Mouse (Mus musculus) skeletal muscle tissue, adult 2 months (tissue): ENCODE data around the gene Baat.
A peak's percentile ranks its signal among the peaks of the same experiment; 100 is the strongest.
"Not testable (repeated sequence)": the region's sequence is repeated elsewhere in the genome, so short reads cannot be mapped to it uniquely, and the experiment has no call there.

Source experiments
- DNase-seq: peaks from one replicate; pipeline ENCODE4 v3.0.0-alpha.2; 2012; ENCODE audit warnings: low read depth, low spot score

Baat gene

DNA sequence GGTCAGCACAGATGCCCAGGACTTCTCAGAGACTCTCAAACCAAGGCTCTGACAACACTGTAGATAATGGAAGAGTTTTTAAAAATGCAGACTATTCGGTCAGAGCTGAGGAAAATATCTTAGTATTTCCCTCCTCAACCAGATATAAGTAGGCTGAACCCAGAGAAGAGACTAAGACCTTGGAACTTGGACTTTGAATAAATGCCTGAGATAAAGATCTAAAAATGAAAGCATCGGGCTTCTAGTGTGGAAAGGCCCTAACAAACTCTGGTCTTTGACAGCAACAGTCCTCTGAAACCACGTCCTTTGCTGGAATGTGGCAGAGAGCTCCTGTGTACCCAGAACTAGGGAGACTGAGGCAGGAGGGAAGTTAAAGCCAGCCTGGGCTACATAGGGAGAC lies at the start of gene Baat:
Gene Baat (minus strand): TSS at position 172 of the 400 bp plus-strand sequence.
- DNase-seq: no peak

DNA sequence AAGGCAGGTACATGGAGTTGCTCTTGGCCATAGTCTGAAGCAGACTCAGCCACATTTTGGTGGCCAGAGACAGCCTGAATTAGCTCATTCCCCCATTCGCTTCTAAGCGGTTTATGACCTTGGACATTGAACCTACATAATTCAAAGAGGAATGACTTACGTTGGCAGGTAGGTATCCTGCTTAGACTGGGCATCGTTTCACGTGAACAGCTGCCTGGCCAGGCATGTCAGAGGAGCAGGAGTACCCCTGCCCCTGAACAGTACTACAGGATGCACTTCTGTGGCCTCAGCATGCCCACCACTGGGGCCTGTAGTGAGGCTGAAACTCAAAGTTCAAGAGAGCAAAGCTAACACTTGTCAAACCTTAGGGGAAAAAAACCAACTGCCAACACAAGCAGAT lies 47.0 kb upstream of the Baat start:
- DNase-seq: no peak

DNA sequence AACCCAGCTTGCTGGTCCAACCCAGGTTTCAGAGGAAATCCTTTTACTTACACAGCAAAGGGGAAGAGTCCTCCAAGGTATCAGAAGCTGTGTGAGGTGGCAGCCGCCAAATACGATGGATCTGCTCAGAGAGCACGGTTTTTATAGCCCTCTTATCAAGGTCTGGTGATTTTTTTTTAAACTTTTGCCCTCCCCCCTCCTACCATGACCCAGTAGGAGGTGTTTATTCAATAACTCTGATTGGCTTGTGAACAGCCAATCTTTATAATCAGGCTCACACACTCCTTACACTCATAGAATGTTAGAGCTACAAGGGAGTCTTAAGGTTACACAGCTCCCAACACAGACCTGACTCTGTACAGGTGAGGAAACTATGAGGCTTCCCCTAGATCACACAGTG lies 43.0 kb upstream of the Baat start, which contains the start of gene Aldob:
Gene Aldob (minus strand): TSS at position 164 of the 400 bp plus-strand sequence.
- no peak for DNase-seq

DNA sequence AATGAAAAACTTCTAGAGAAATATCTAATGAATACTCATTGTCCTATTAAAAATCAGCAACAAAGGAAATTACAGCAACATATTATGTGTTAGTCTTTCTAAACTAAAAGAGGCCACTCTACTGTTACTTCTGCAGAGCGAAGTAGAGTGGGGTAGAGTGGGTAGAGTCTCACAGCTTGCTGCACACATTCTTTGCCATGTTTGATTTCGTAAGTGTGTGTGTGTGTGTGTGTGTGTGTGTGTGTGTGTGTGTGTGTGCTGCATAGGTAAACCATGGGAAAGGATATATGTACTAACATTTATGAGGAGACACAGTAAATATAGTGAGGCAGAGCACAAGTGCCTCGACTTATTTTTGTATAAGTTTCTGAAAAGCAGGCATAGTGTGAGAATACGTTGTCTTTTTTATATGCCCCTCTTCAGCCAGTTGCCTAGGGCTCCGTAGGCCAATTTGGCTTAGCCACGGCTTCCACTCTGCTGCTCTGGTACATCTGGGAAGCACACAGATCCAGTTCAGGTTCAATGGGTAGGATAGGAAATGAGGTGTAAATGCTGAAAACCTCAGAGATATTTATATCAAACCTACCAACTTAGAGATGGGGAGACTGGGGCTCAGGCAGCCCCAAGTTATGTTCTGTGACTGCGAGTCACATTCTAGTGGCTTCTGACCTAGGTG lies 41.3 kb upstream of the Baat start:
- no peak for DNase-seq

DNA sequence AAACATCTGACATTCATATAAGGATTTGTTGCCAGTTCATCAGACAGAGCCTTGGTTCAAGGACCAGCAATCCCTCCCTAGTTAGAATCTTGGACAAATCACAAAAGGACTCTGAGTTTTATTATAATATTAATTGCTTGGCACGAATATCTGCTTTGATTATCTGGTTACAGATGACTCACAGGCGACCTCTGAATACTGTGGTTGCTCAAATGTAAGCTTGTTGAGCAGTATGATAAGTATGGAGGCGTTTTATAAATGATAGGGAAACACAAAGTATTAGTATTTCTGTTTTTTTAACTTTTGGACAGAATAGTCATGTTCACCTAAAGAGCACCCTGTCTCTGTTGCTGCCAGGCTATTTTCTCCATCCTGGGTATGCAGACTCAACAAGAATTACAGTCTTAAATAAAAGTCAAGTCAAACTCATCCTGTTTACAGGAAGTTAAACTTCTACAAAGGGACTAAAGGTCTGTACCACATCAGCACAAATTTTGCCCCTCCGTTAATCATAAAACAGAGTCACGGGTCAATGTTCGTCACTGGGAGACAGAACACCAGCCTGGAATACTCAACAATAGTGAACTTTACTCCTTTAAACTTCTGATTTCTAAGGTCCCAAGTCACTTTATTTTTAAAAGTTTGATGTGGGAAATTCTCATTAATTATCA lies 40.7 kb upstream of the Baat start:
- DNase-seq: no peak

DNA sequence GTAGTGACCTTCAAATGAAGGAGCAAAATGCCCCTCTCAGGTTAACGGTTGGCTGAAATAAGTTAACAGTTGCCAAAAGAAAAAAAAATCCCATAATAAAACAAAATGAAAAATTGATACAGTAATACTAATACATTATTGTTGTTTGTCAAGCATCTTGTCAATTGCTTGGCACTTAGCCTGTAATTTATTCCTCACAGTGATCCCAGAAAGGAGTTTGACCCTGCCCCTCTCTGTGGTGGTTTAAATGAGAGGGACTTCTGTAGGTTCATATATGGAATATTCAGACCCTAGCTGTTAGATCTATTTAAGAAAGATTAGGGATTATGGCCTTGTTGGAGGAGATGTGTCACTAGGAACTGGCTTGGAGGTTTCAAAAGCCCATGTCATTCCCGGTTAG lies 39.7 kb upstream of the Baat start:
- DNase-seq: no peak

DNA sequence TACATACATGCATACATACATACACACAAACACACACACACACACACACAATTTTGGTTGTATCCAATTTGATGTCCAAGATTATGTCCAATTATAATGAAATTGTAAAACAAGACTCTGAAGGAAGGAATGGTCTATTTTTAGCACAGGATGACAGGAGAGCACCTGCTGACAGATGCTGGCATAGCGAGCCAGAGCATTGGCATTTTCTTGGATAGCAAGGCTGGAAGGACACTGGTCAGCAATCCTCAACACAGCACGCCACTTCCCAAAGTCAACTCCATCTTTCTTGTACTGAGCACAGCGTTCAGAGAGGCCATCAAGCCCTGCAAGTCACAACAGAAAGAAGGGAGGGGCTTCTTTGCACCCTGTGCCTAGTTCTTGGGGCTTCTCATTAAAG lies 34.6 kb upstream of the Baat start:
- peak; percentile 30 for DNase-seq

DNA sequence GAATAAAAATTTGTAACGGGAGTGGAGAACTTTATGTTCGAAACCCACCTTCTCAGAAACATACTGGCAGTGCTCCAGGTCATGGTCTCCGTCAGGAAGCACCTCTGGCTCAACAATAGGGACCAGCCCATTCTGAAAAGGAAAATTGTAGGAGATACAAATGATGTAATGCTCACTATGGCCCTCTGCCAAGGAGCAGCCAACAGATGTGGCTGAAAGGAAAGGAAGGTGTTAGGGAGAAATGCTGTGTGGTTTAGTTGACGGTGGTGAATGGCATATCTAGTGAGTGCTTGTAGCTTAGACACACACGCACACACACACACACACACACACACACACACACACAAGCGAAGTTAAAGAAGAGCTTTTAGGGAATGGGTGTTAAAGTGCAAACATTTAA lies 33.3 kb upstream of the Baat start:
- no peak for DNase-seq

DNA sequence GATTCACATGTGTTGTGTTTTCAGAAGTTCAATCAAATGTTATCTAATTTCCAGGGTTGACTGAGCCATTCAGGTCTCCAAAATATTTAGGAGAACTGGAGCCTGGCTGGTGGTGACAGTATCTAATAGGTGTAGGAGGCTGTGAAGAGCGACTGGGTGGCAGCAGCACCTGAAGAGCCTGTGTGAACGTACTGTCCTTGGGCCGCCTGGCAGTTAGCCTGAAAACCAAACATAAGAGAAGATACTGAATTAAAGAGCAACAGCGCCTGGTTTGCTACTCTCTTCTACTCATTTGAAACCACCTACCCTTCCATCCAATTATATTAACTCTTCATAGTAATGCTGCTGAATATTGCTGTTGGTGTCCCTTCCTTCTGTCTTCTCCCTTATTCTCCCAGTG lies 30.3 kb upstream of the Baat start:
- no peak for DNase-seq

DNA sequence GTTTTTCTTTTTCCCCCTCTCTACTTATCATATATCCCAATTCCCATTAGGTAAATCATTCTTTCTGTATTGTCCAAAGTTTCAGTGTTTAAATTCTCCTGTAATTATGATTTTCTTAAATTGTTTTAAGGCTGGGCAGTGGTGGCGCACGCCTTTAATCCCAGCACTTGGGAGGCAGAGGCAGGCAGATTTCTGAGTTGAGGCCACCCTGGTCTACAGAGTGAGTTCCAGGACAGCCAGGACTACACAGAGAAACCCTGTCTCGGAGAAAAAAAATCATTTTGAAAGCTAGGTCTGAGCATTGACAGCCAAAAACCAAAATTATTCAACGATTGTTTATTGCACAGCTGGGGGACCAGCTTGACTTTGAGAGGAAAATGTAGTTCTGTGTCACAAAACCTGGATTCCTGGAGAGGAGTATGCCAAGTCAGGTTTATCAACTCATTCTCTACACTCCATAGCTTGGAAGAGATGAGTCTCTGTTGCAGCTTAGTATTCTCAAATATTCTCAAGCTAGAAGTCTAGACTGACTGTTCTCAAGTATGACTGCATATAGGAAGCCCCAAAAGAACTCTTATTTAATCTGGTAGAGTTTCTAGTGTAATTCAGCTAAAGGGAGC lies 29.4 kb upstream of the Baat start:
- DNase-seq: no peak

DNA sequence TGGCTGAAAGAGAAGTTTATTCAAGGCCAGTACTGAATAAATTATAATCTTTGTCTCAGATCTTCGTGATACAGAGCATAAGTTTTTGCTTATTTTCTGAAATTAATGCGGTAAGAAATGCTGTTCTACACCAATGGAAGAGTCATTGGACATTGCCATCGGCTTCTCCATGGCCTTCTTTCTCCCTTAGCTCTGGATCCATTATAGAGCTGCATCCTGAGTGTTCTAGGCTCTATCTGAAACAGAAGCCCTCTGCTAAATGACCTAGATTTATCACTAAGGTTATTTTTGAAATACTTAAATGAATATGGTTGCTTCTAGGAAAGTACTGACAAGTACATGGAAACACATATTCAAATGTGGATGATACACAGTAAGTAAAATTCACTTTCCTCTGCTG lies 28.7 kb upstream of the Baat start:
- no peak for DNase-seq

DNA sequence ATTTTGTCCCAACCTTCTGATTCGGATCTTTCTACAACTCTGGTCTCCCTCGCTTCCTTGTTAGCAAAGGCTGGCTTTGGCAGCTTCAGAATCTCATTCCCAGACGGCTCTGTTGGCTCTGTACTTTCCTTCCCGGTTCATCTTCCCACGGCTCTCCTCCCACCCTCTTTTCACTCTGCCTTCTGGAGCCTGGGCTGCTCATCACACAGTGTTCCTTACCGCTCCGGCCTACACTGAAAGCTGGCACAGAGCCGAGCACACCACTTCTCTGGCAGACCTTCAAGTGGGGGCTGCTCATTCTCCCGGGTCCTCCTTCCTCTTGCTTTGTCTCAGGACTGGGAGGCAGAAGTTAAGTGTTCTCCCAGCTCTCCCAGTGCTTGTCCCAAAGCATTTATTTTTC lies 16.2 kb upstream of the Baat start:
- no peak for DNase-seq

DNA sequence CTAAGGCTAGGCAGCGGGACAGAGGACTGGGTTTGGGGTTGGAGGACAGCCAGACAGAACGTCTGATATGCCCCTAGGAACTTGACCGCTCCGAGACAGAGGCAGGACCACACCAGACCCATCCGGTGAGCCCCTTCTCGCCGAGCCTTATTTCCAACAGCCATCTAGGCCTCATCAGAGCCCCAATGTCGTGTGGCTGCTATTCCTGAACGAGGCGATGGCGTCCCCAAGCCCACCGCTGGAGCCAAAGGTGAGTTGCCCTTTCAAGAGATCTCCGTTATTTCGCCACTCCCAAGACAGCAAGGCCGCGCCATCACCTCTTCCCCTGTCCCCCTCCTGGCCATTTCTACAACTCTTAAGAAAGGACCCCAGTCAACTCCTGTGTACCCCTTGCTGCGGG lies 15.0 kb upstream of the Baat start:
- no peak for DNase-seq

DNA sequence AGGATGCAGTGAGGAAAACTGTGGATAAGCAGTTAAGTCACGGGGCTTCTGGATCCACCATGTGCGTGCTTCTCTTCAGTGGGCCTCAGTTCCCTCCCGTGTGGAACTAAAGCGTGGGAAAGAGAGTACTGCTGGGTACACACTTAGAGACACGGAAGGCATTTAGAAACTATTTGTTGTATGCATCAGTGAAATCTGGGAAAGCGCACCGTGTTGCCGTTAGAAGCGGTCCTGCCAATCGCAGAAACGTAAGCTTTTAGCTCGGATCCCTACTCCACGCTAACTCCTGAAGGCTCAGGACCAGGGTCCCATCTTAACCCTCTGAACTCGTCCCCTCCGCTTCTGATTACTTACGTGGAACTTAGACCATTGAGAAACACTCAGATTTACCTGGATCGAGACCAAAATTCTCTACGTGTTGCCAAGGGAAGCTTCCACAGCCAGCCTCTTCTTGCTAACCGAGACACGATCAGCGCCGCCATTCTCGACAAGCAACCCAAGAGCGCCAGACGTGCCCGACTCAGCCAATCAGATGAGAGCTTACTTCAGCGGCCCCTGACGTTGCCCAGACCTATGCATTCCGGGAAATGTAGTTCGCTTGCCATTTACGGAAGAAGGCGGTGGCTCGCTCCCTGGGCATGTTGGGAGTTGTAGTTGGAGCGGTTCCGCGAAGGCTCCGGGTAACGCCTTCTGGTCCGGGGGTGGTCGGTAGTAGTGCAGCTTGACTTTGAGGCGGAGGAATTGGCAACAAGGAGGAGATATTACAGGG lies 14.4 kb upstream of the Baat start, which contains the start of the genes Mrpl50 and Zfp189:
Gene Mrpl50 (minus strand): TSS at position 522 of the 769 bp plus-strand sequence.
Gene Zfp189 (plus strand): TSS at position 605 of the 769 bp plus-strand sequence.
- peak; percentile 96 for DNase-seq

DNA sequence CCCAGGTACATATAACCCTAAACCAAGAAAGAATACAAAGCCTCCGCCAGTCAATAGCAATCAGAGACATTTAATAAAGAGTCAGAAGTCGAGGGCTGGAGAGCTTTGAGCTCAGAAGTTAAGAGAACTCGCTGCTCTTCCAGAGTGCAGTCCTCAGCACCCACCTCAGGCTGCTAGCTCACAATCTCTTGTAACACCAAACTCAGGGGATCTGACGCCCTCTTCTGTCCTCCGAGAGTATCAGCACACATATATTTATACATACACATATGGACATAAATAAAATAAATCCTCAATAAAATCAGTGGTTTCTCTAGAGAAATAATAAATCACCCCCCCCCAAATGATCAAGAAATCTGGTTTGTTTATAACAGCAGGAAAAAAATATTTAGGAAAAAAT lies 13.1 kb upstream of the Baat start:
- DNase-seq: no peak

DNA sequence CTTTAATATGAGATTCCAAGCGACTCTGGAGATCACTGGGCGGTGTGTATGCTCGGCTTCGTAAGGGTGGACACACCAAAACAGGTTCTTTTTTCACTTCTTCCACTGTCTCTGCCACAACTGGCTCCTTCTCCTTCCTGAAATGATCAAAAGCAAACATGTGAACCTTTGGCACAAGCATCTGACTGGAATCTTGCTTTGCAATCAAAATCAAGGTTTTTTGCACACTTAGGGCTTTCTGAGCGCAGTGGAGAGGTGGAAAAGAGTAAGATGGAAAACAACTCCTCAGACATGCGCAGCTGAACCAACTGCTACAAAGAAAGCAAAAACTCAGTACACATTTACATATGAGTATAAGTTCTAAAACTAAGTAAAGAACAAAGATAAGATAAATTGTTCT lies 8.1 kb upstream of the Baat start:
- DNase-seq: no peak

DNA sequence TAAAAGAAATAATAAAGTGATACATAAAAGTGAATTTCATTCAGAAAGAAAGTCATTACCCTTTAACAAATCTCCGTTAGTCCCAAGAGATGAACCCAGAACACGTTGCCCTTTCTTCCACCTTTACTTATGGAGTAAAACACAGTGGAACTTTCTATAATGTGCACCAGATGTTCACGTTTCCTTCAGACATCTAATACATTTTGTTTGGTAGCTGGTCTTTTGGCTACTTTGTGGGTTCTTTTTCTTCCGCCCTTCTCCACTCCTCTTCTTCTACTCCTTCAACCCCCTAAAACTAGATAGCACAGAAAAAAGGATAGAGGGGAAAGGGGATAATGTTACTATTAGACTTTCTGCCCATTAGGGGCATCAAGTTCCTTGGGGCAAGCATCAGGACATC lies 6.3 kb upstream of the Baat start:
- DNase-seq: no peak

DNA sequence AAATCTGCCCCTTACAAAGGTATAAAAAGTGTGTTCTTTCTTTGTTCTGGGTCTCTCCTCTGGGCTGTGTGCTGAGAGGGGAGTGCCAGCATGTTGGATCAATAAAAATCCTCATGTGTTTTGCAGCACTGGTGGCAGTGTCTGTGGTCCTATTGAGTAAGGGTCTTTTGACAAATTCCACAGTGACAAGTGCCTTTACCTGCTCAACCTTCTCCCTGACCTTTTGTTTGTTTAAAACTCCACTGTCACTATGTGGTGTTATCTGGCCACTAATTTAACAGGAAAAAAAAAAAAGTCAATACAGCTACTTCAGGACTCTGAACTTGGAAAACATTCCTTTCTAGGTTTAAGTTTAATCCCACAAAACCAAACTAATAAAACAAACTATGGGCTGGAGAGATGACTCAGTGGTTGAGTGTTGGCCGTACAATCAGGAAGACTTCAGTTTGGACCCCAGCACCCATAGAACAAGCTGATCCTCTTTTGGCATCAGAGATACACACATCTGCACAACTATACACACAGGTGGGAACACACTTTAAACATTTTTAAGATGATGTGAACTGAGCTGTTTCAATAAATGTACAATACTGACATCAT lies 4.0 kb upstream of the Baat start:
- not testable (repeated sequence) for DNase-seq

DNA sequence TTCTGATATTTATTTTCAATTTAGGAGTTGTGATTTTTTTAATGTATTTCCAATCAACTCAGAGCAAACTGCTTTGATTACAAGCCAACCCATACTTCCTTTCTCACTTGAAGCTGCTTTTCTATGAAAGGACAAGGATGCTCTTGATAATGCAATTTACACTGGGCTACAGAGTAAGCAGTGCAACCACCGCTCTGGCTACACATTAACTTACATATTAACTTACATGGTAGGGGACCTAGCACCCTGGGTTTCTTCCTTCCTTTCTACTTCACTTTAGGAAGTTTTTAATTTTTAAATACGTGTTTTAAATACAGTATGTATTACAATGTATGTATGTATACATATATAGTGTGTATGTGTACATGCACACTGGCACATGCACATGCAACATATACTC lies 2.8 kb upstream of the Baat start:
- no peak for DNase-seq

DNA sequence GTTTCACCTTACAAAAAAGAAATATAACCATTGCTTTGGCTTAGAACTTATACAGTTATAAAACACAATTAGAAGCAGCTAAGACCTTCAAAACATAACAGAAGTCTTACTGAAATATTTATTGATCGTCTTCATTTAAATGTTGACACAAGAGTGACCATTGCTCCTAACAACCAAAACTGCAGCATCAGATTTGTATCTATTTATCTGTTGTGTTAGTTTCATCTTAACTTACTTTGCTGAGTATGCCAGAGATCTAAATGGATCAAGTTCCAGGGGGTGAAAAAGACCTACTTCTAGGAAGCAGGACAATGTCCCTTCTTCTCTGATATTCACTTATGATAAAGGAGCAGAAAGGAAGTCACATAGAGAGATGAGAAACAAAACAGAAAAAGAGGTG lies 2.8 kb downstream of the Baat start:
- no peak for DNase-seq

DNA sequence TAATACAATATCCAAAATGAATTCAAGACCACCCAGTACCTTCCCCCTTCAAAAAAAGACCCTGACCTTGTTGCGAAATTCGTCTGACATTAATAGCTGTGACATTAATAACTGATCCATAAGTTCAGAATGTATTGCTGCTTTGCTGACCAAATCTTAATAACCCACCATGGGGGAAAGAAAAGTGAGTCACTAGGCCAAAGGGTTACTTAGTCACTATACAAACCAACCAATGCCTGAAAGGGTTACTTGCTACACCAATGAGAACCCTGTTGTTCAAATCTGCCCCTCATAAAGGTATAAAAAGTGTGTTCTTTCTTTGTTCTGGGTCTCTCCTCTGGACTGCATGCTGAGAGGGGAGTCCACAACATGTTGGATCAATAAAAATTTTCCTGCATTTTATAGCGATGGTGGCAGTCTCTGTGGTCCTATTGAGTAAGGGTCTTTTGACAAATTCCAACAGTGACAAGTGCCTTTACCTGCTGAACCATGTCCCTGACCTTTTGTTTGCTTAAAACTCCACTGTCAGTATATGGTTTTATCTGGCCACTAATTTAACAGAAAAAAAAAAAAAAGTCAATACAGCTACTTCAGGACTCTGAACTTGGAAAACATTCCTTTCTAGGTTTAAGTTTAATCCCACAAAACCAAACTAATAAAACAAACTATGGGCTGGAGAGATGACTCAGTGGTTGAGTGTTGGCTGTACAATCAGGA lies 20.3 kb downstream of the Baat start:
- DNase-seq: not testable (repeated sequence)
